ENCODE assay signal across 12 mouse cellular contexts in the genomic region with DNA sequence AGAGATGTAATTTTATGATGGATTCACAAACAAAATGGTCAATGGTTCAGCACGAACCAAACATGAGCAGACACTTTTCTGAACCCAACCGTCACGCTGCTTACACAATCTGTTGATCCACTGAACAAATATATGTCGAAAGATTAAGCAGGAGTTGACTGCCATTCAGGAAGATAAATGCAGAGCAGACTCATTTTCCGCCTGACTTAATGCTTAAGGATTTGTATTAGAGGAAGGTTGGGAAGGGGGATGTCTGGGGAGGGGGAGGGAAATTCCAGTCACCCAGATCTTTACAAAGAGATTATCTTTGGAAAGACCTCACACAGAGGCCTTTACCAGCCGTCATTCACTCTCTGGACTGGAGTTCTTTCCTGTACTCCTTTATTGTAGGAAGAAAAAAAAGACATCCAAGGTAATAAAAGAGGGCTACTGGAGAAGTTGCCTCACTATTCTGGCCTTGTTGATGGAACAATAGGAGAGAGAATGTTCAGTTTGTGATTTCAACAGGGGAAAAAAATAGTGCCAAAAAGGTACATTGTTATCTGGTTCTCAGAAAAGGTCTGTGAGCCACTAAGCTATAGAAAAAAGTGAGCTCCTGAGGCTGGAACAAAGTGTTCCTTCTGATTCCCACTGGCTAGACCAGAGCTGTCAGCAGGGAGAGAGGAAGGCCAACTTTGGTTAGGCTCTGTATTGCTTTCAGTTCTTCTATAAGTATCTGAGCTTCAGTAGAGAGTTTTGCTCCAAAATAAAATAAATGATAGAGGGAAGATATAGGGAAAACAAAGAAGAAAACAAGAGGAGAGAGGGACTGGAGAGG.
DNase-seq lines count a peak whose midpoint lies in the region; ATAC-seq and TF ChIP-seq lines count a peak whose summit lies in the region.
"Had no signal": no experiment of that assay in that cellular context is flagged by ENCODE, and none has a peak within 500 bp of the region (broad histone marks: within the 10 kb centered on the region; RNA-seq: fewer than 3 reads in every experiment).

No protein-coding gene starts in this region.

- peaks cover 13% of the 10 kb centered on the region for H3K4me1 ChIP-seq in hindbrain, embryonic 10.5 days (replicated peaks)
- H3K4me1 ChIP-seq in midbrain, embryonic 10.5 days: peaks cover 20% of the 10 kb centered on the region
- H3K4me1 ChIP-seq: hindbrain, embryonic 15.5 days had no signal

- H3K27ac ChIP-seq in hindbrain, embryonic 10.5 days: no peak overlapping the region
- no peak overlapping the region for H3K27ac ChIP-seq in midbrain, embryonic 10.5 days (replicated peaks)
- H3K27ac ChIP-seq: hindbrain, embryonic 15.5 days had no signal

- peak; percentile 48 for DNase-seq in Muller cell, postnatal 12 days (ENCODE audit: inconsistent ontology term)
- peak; percentile 82 for DNase-seq in brain, embryonic 14.5 days (ENCODE audit: low read depth)
- DNase-seq in hindbrain, embryonic 10.5 days (ENCODE audit: low spot score): peak; percentile 40
- peak; percentile 50 for DNase-seq in midbrain, embryonic 10.5 days (ENCODE audit: low spot score)
- DNase-seq in testis, postnatal 14 days (ENCODE audit: low spot score): no peak
- no peak for DNase-seq in kidney, adult 18-20 months
- DNase-seq in cerebellum, adult 11 months: no peak
- DNase-seq: gastrocnemius, postnatal 36 days; left cerebral cortex, postnatal 4 days; thymus, postnatal 4 days had no signal

- H3K27me3 ChIP-seq in hindbrain, embryonic 10.5 days (ENCODE audit: insufficient read depth, poor library complexity, severe bottlenecking): peaks cover 86% of the 10 kb centered on the region
- H3K27me3 ChIP-seq in midbrain, embryonic 10.5 days (ENCODE audit: low read depth, poor library complexity, severe bottlenecking): peaks cover 90% of the 10 kb centered on the region

- H3K9me3 ChIP-seq in hindbrain, embryonic 10.5 days: peaks cover 7% of the 10 kb centered on the region
- no peaks in the 10 kb centered on the region for H3K9me3 ChIP-seq in midbrain, embryonic 10.5 days (replicated peaks)
- H3K9me3 ChIP-seq: hindbrain, embryonic 15.5 days had no signal

- no peak for TF ChIP-seq CTCF in brain, embryonic 14.5 days (IDR thresholded peaks at IDR 0.05; ENCODE audit: borderline replicate concordance, extremely low read depth, insufficient read depth, insufficient read length)

- H3K36me3 ChIP-seq in hindbrain, embryonic 10.5 days: no peaks in the 10 kb centered on the region
- H3K36me3 ChIP-seq in midbrain, embryonic 10.5 days: no peaks in the 10 kb centered on the region
- H3K36me3 ChIP-seq: hindbrain, embryonic 15.5 days had no signal

- TF ChIP-seq POLR2A in brain, embryonic 14.5 days (IDR thresholded peaks at IDR 0.05; ENCODE audit: borderline replicate concordance, extremely low read depth, insufficient read depth, insufficient read length, poor library complexity, severe bottlenecking): no peak

- H3K4me3 ChIP-seq in hindbrain, embryonic 10.5 days: no peak overlapping the region
- no peak overlapping the region for H3K4me3 ChIP-seq in midbrain, embryonic 10.5 days
- H3K4me3 ChIP-seq: hindbrain, embryonic 15.5 days had no signal

- no peak for ATAC-seq in erythroid progenitor cell, adult 5-6 weeks (replicated peaks; ENCODE audit: low FRiP score, poor library complexity, severe bottlenecking)

- 18% methylated on average over 6 of the region's 6 CpGs for WGBS in hindbrain, embryonic 10.5 days
- WGBS in midbrain, embryonic 10.5 days: 7% methylated on average over 6 of the region's 6 CpGs

Comparison
In these comparisons a context has a peak if more than half of its experiments do, and no peak if none do; other contexts are left out.
1. DNase-seq: peak in Muller cell, postnatal 12 days (single experiment), brain, embryonic 14.5 days (single experiment), hindbrain, embryonic 10.5 days (single experiment) and midbrain, embryonic 10.5 days (single experiment); none in testis, postnatal 14 days (single experiment), kidney, adult 18-20 months (single experiment) and cerebellum, adult 11 months (single experiment).